Mouse (Mus musculus): ENCODE data around the gene Myh2. TPM values are rescaled to one million over a fixed set of nuclear protein-coding genes. Genes with fewer than 3 reads are reported as not detected.

Gene Myh2
- 0.24 and 0.44 TPM in 2 replicates for polyA plus RNA-seq (2015; fragmentation: Nextera tagmentation; extraction: Ambion mirVana)

- Histone ChIP-seq H3K27ac (replicated peaks) (no peak within 1 kb of the TSS), H3K4me2 (replicated peaks) (no peak within 1 kb of the TSS), H3K36me3 (no peaks in the 10 kb centered on the region), H3K27me3 (no peaks in the 10 kb centered on the region), H3K9me3 (replicated peaks) (no peaks in the 10 kb centered on the region), H3K4me1 (no peaks in the 10 kb centered on the region), H3K9ac (no peak within 1 kb of the TSS), H3K4me3 (replicated peaks) (no peak within 1 kb of the TSS)
- no peak for ATAC-seq (ENCODE audit: insufficient number of reproducible peaks, low FRiP score, low TSS enrichment, low read depth)
- WGBS, result 65% methylated on average over 14 of the region's 14 CpGs
Measured at GRCm38 (mm10) chr11:67170727-67171126, at the start of gene Myh2. TSS of gene Myh2 (plus strand) at chr11:67171027.

GRCm38 (mm10) chr11:67124943-67125342, 45.9 kb upstream of the Myh2 start:
- no peak for ATAC-seq (ENCODE audit: insufficient number of reproducible peaks, low FRiP score, low TSS enrichment, low read depth)
- H3K4me2 ChIP-seq (replicated peaks), result 0 out of 2 replicates have a peak overlapping the region, but pooled peaks have one; percentile 17
- no peaks in the 10 kb centered on the region for H3K36me3 ChIP-seq
- no peaks in the 10 kb centered on the region for H3K9me3 ChIP-seq (replicated peaks)
- no peaks in the 10 kb centered on the region for H3K27me3 ChIP-seq
- H3K9ac ChIP-seq, result no peak overlapping the region
- WGBS, result 42% methylated on average over 7 of the region's 7 CpGs
- H3K4me3 ChIP-seq (replicated peaks), result no peak overlapping the region
- no peak overlapping the region for H3K27ac ChIP-seq (replicated peaks)
- 0 out of 2 replicates have a peak, but pooled peaks cover 7% of the 10 kb centered on the region for H3K4me1 ChIP-seq

GRCm38 (mm10) chr11:67125361-67125760, 45.5 kb upstream of the Myh2 start:
- no peaks in the 10 kb centered on the region for H3K36me3 ChIP-seq
- H3K27ac ChIP-seq (replicated peaks), result no peak overlapping the region
- peak overlapping the region; percentile 7; the same call in 1 of the 2 replicates for H3K4me3 ChIP-seq (replicated peaks)
- ATAC-seq (ENCODE audit: insufficient number of reproducible peaks, low FRiP score, low TSS enrichment, low read depth), result no peak
- H3K4me1 ChIP-seq, result 0 out of 2 replicates have a peak, but pooled peaks cover 7% of the 10 kb centered on the region
- no peaks in the 10 kb centered on the region for H3K27me3 ChIP-seq
- WGBS, result 33% methylated on average over 17 of the region's 17 CpGs
- 0 out of 2 replicates have a peak overlapping the region, but pooled peaks have one; percentile 17 for H3K4me2 ChIP-seq (replicated peaks)
- H3K9me3 ChIP-seq (replicated peaks), result no peaks in the 10 kb centered on the region
- H3K9ac ChIP-seq, result no peak overlapping the region

GRCm38 (mm10) chr11:67133526-67133925, 37.3 kb upstream of the Myh2 start:
- Histone ChIP-seq H3K9ac (no peak overlapping the region), H3K4me3 (replicated peaks) (no peak overlapping the region), H3K9me3 (replicated peaks) (no peaks in the 10 kb centered on the region), H3K27me3 (no peaks in the 10 kb centered on the region), H3K27ac (replicated peaks) (no peak overlapping the region), H3K36me3 (no peaks in the 10 kb centered on the region), H3K4me2 (replicated peaks) (no peak overlapping the region), H3K4me1 (no peaks in the 10 kb centered on the region)
- 76% methylated on average over 2 of the region's 2 CpGs for WGBS
- ATAC-seq (ENCODE audit: insufficient number of reproducible peaks, low FRiP score, low TSS enrichment, low read depth), result no peak

GRCm38 (mm10) chr11:67134654-67135053, 36.2 kb upstream of the Myh2 start:
- Histone ChIP-seq H3K4me2 (replicated peaks) (no peak overlapping the region), H3K4me3 (replicated peaks) (no peak overlapping the region), H3K9me3 (replicated peaks) (no peaks in the 10 kb centered on the region), H3K27me3 (no peaks in the 10 kb centered on the region), H3K9ac (no peak overlapping the region), H3K27ac (replicated peaks) (no peak overlapping the region), H3K4me1 (no peaks in the 10 kb centered on the region), H3K36me3 (no peaks in the 10 kb centered on the region)
- WGBS, result 79% methylated on average over 6 of the region's 6 CpGs
- ATAC-seq (ENCODE audit: insufficient number of reproducible peaks, low FRiP score, low TSS enrichment, low read depth), result no peak

GRCm38 (mm10) chr11:67135532-67135931, 35.3 kb upstream of the Myh2 start:
- Histone ChIP-seq H3K27me3 (no peaks in the 10 kb centered on the region), H3K9me3 (replicated peaks) (no peaks in the 10 kb centered on the region), H3K4me2 (replicated peaks) (no peak overlapping the region), H3K36me3 (no peaks in the 10 kb centered on the region), H3K27ac (replicated peaks) (no peak overlapping the region), H3K4me3 (replicated peaks) (no peak overlapping the region), H3K9ac (no peak overlapping the region), H3K4me1 (no peaks in the 10 kb centered on the region)
- no peak for ATAC-seq (ENCODE audit: insufficient number of reproducible peaks, low FRiP score, low TSS enrichment, low read depth)
- 87% methylated on average over 2 of the region's 2 CpGs for whole genome bisulfite sequencing

- no peaks in the 10 kb centered on the region for H3K27me3 ChIP-seq
- WGBS, result 55% methylated on average over 8 of the region's 8 CpGs
Measured at GRCm38 (mm10) chr11:67139556-67139955, 31.3 kb upstream of the Myh2 start.

GRCm38 (mm10) chr11:67140175-67140574, 30.7 kb upstream of the Myh2 start:
- Histone ChIP-seq H3K4me3 (replicated peaks) (no peak overlapping the region), H3K4me2 (replicated peaks) (no peak overlapping the region), H3K27ac (replicated peaks) (no peak overlapping the region), H3K9ac (no peak overlapping the region), H3K4me1 (no peaks in the 10 kb centered on the region), H3K36me3 (no peaks in the 10 kb centered on the region), H3K27me3 (no peaks in the 10 kb centered on the region), H3K9me3 (replicated peaks) (no peaks in the 10 kb centered on the region)
- ATAC-seq (ENCODE audit: insufficient number of reproducible peaks, low FRiP score, low TSS enrichment, low read depth), result no peak
- 46% methylated on average over 5 of the region's 5 CpGs for WGBS

More at GRCm38 (mm10) chr11:67139556-67139955, 31.3 kb upstream of the Myh2 start:
- Histone ChIP-seq H3K27ac (replicated peaks) (no peak overlapping the region), H3K4me1 (no peaks in the 10 kb centered on the region), H3K9ac (no peak overlapping the region), H3K4me3 (replicated peaks) (no peak overlapping the region), H3K4me2 (replicated peaks) (no peak overlapping the region), H3K36me3 (no peaks in the 10 kb centered on the region), H3K9me3 (replicated peaks) (no peaks in the 10 kb centered on the region)
- ATAC-seq (ENCODE audit: insufficient number of reproducible peaks, low FRiP score, low TSS enrichment, low read depth), result no peak

- Histone ChIP-seq H3K27me3 (no peaks in the 10 kb centered on the region), H3K4me3 (replicated peaks) (no peak overlapping the region), H3K4me1 (no peaks in the 10 kb centered on the region), H3K27ac (replicated peaks) (no peak overlapping the region), H3K36me3 (no peaks in the 10 kb centered on the region), H3K4me2 (replicated peaks) (no peak overlapping the region), H3K9ac (no peak overlapping the region), H3K9me3 (replicated peaks) (no peaks in the 10 kb centered on the region)
- ATAC-seq (ENCODE audit: insufficient number of reproducible peaks, low FRiP score, low TSS enrichment, low read depth), result no peak
- 66% methylated on average over 6 of the region's 6 CpGs for WGBS
Measured at GRCm38 (mm10) chr11:67141031-67141430, 29.8 kb upstream of the Myh2 start.

GRCm38 (mm10) chr11:67142047-67142446, 28.8 kb upstream of the Myh2 start:
- Histone ChIP-seq H3K4me2 (replicated peaks) (no peak overlapping the region), H3K9ac (no peak overlapping the region), H3K4me3 (replicated peaks) (no peak overlapping the region), H3K4me1 (no peaks in the 10 kb centered on the region), H3K27me3 (no peaks in the 10 kb centered on the region), H3K27ac (replicated peaks) (no peak overlapping the region), H3K36me3 (no peaks in the 10 kb centered on the region), H3K9me3 (replicated peaks) (no peaks in the 10 kb centered on the region)
- ATAC-seq (ENCODE audit: insufficient number of reproducible peaks, low FRiP score, low TSS enrichment, low read depth), result no peak
- WGBS, result 65% methylated on average over 4 of the region's 4 CpGs

GRCm38 (mm10) chr11:67143065-67143464, 27.8 kb upstream of the Myh2 start:
- Histone ChIP-seq H3K9ac (no peak overlapping the region), H3K4me3 (replicated peaks) (no peak overlapping the region), H3K27me3 (no peaks in the 10 kb centered on the region), H3K4me2 (replicated peaks) (no peak overlapping the region), H3K9me3 (replicated peaks) (no peaks in the 10 kb centered on the region), H3K27ac (replicated peaks) (no peak overlapping the region), H3K4me1 (no peaks in the 10 kb centered on the region), H3K36me3 (no peaks in the 10 kb centered on the region)
- WGBS, result 75% methylated on average over 5 of the region's 5 CpGs
- no peak for ATAC-seq (ENCODE audit: insufficient number of reproducible peaks, low FRiP score, low TSS enrichment, low read depth)

- no peaks in the 10 kb centered on the region for H3K4me1 ChIP-seq
- no peaks in the 10 kb centered on the region for H3K36me3 ChIP-seq
- H3K4me2 ChIP-seq (replicated peaks), result no peak overlapping the region
- H3K4me3 ChIP-seq (replicated peaks), result no peak overlapping the region
- no peak overlapping the region for H3K9ac ChIP-seq
- WGBS, result 77% methylated on average over 4 of the region's 4 CpGs
- no peak for ATAC-seq (ENCODE audit: insufficient number of reproducible peaks, low FRiP score, low TSS enrichment, low read depth)
- H3K27me3 ChIP-seq, result no peaks in the 10 kb centered on the region
- H3K9me3 ChIP-seq (replicated peaks), result no peaks in the 10 kb centered on the region
- H3K27ac ChIP-seq (replicated peaks), result no peak overlapping the region
Measured at GRCm38 (mm10) chr11:67143863-67144498, 26.8 kb upstream of the Myh2 start.
